Mouse (Mus musculus) olfactory bulb, adult 2 months (tissue): ENCODE measurements at regions not wholly inside any gene's neighbourhood (a gene's known extent, or its start where the extent isn't known, plus 50 kb on each side); places are given as distances from the start of the nearest gene placed in this dataset.

Experiments used
- CTCF ChIP-seq: fragments of 200-500 bp; IDR thresholded peaks from 2 replicates; pipeline ENCODE4 v1.5.1; 2012; ENCODE audit warnings: low read depth, mild to moderate bottlenecking, low read length, moderate library complexity; ENCODE audit not compliant: insufficient read depth
- POLR2A ChIP-seq: fragments of 200-500 bp; IDR thresholded peaks from 2 replicates; pipeline ENCODE4 v1.6.1; 2012; ENCODE audit warnings: mild to moderate bottlenecking, low read depth, low read length, moderate library complexity; ENCODE audit not compliant: insufficient read depth

- TF ChIP-seq CTCF (no peak), POLR2A (no peak)
Measured at GRCm38 (mm10) chr13:42608963-42609362, 71.5 kb upstream of the Phactr1 start.
